Mouse (Mus musculus) midbrain, embryonic 15.5 days (tissue): ENCODE data around the gene Vgll4. TPM values are rescaled to one million over a fixed set of nuclear protein-coding genes. Genes with fewer than 3 reads are reported as not detected.
A peak's percentile ranks its signal among the peaks of the same experiment; 100 is the strongest.

Source experiments
- ATAC-seq: fragments of 200-750 bp; cut with Nextera tagmentation; replicated peaks from 2 replicates; pipeline ENCODE4 v1.8.0; 2017; ENCODE audit warnings: moderate TSS enrichment
- H3K27ac ChIP-seq: fragments of 300-500 bp; sonication (generic); 2 replicates; pipeline ENCODE4 v1.5.1; 2015; ENCODE audit warnings: mild to moderate bottlenecking, inconsistent platforms
- H3K27me3 ChIP-seq: fragments of 300-500 bp; sonication (generic); replicated peaks from 2 replicates; pipeline ENCODE4 v1.6.1; 2015; ENCODE audit warnings: inconsistent platforms
- H3K36me3 ChIP-seq: fragments of 300-500 bp; sonication (generic); replicated peaks from 2 replicates; pipeline ENCODE4 v1.6.1; 2015; ENCODE audit warnings: inconsistent platforms
- H3K4me1 ChIP-seq: fragments of 300-500 bp; sonication (generic); 2 replicates; pipeline ENCODE4 v1.6.1; 2015; ENCODE audit warnings: inconsistent platforms
- H3K4me2 ChIP-seq: fragments of 300-500 bp; sonication (generic); 2 replicates; pipeline ENCODE4 v1.6.1; 2015; ENCODE audit warnings: inconsistent platforms, mild to moderate bottlenecking, moderate library complexity
- H3K4me3 ChIP-seq: fragments of 300-500 bp; sonication (generic); 2 replicates; pipeline ENCODE4 v1.5.1; 2015; ENCODE audit warnings: mild to moderate bottlenecking, inconsistent platforms
- H3K9ac ChIP-seq: fragments of 300-500 bp; sonication (generic); 2 replicates; pipeline ENCODE4 v1.6.1; 2015; ENCODE audit warnings: mild to moderate bottlenecking, inconsistent platforms
- H3K9me3 ChIP-seq: fragments of 300-500 bp; sonication (generic); 2 replicates; pipeline ENCODE4 v1.6.1; 2016; ENCODE audit warnings: inconsistent platforms
- WGBS: fragments of 180-500 bp; shearing (Covaris S2); methylation state at CpG from one replicate; pipeline ENCODE4 v1.1.7; 2015; ENCODE audit warnings: mixed read lengths; 5-methylcytosine and 5-hydroxymethylcytosine counted together
- polyA plus RNA-seq: library from polyadenylated mRNA; unstranded; fragments of >200 nt; fragmentation: Nextera tagmentation; extraction: Ambion mirVana; gene quantifications from 2 replicates; pipeline ENCODE4 v1.2.1, GENCODE M21; 2015

The Vgll4 gene
- polyA plus RNA-seq, 1 experiment from 2014 or later = 47.3 TPM

DNA sequence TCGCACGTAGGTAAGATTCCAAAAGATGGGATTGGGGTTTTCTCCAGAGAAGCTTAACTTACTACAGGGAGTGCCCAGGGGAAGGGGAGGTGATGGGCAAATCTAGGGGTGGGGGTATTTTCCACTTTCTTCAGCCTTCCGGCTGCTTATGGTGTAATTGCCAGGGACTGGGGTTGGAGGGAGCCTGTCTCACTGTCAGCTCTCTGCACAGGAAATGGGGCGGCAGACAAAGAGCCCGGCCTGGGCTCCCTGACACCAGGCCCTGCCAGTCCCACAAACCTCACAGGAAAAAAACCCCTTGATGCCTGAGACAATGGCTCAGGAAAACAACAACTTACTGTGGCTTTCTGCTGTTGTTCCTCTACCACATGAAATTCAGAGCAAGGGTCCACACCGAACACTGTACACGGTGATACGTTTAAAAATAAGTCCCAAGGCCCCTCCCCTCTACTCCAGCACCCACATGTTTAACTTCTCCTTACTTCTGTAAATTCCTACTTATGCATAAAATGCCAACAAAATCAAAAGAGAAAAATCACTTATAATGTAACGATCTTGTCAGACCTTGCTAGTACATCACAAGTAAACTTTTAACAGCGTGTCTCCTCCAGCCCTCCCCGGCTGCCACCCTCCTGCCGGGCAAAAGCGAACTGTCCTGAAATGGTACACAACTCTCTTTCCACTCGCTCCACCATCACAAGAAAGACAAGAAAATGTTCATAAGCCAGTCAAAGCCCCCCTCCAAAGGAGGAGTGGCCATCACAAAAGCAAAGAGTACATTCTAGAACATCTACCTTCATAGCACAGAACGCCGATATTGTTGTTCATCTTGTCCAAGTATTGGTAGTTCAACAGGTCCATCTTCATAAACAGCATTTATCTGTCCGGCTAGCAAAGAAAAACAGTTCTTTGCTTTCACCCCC lies 49.0 kb downstream of the Vgll4 start:
- Histone ChIP-seq H3K4me1 (peaks cover 59% of the 10 kb centered on the region), H3K9me3 (no peaks in the 10 kb centered on the region)

DNA sequence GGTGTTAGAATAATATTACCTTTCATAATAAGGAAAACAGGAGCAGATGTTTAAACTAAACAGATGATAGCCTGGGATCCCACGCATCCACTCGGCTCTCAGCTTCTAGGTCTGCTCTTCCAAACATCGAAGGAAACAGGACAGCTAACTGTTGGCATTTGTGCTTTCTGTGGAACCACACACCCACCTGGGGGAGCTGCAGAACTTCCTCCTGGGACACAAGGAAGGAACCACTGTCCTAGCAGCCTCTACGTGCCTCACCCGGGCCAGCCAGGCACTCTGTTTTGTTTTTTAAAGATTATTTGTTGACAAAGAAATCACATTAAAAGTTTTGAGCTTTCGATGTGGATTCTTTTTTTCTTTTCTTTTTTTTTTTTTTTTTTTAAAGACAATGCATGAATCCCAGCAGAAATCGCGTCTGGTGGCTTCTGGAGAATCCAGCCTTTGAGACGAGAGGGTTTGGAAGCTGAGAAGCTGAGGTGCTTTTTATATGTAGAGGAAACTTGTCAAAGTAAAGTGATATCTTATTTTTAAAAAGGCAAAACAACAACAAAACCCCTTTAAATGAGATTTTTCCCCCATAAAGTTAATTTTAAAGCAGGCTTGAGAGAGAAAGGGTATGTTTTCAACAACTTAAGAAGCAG lies 50.0 kb downstream of the Vgll4 start:
- H3K4me1 ChIP-seq = peaks cover 65% of the 10 kb centered on the region
- WGBS = 22% methylated on average over 9 of the region's 9 CpGs

More for the DNA sequence above, 49.0 kb downstream of the Vgll4 start:
- Histone ChIP-seq H3K27me3 (no peaks in the 10 kb centered on the region), H3K36me3 (no peaks in the 10 kb centered on the region), H3K4me2 (peak overlapping the region; percentile 61), H3K9ac (peak overlapping the region; percentile 49), H3K4me3 (peak overlapping the region; percentile 45), H3K27ac (peak overlapping the region; percentile 69)
- WGBS = 3% methylated on average over 17 of the region's 17 CpGs
- ATAC-seq = no peak

DNA sequence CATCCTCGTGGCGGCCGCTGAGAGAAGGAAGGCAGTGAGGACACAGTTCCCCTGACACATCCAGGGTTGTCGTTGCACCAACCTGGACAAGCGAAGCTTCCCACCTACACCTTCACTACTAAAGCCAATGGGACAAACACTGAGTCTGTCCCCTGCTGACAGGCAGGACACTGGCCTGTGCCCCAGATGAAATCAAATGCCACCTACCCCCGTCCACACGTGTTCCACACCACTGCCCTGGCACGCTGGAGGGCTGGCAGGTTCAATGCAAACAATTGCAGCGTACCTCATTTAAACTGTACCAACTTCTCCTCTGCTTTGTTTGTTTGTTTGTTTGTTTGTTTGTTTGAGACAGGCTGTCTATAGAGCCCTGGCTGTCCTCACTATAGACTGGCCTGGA lies 50.8 kb downstream of the Vgll4 start:
- Histone ChIP-seq H3K27ac (no peak overlapping the region), H3K4me3 (peak overlapping the region; percentile 45), H3K27me3 (no peaks in the 10 kb centered on the region), H3K36me3 (no peaks in the 10 kb centered on the region), H3K9ac (0 out of 2 replicates have a peak overlapping the region, but pooled peaks have one; percentile 0), H3K4me2 (peak overlapping the region; percentile 61), H3K9me3 (no peaks in the 10 kb centered on the region), H3K4me1 (peaks cover 73% of the 10 kb centered on the region)
- 80% methylated on average over 9 of the region's 9 CpGs for WGBS
- no peak for ATAC-seq

More for the DNA sequence above, 50.0 kb downstream of the Vgll4 start:
- no peaks in the 10 kb centered on the region for H3K9me3 ChIP-seq
- H3K27me3 ChIP-seq = no peaks in the 10 kb centered on the region
- H3K36me3 ChIP-seq = no peaks in the 10 kb centered on the region
- H3K27ac ChIP-seq = peak overlapping the region; percentile 69
- H3K4me2 ChIP-seq = peak overlapping the region; percentile 61
- H3K9ac ChIP-seq = peak overlapping the region; percentile 49
- no peak for ATAC-seq
- peak overlapping the region; percentile 45 for H3K4me3 ChIP-seq

DNA sequence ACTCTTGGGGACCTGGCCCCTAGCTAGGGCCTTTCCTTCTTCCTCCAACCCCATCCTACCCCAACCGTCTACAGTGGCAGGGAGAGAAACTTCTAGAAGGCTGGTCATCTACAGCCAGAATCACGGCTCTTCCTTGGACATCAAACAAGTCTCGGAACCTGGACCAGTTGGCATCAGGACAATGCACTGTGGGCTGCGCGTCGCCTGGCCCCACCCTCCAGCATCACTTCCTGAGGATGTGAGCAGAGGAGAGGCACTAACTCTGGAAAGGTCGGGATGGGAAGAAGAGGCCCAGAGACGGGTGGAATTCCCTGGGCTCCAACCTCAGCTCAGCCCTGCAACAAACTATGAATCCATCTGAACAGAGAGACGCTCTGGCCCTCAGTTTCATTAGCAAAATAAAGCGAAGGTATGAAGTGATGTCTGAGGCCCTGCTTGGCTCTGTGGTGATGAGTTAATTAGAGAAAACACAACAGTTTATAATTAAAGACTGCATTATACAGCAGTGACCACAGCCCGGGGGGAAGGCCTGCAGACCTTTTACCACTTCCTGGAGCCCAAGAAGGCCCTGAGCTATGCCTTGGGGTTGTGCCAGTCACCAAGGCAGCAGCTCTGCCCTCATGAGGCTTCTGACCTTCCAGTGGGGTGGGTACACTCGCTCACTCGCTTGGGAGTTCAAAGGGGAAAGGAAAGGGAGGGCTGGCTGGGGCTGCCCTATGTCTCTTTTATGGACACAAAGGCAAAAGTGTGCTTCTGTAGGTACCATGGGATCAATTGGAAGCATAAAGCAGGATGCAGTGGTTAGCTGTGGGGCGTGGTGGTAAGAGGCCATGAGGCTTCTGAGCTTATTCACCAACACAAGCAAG lies 51.8 kb downstream of the Vgll4 start:
- Histone ChIP-seq H3K4me2 (peak overlapping the region; percentile 61), H3K27me3 (no peaks in the 10 kb centered on the region), H3K27ac (no peak overlapping the region), H3K36me3 (no peaks in the 10 kb centered on the region), H3K9ac (no peak overlapping the region), H3K9me3 (no peaks in the 10 kb centered on the region), H3K4me1 (peaks cover 83% of the 10 kb centered on the region), H3K4me3 (0 out of 2 replicates have a peak overlapping the region, but pooled peaks have one; percentile 45)
- WGBS = 66% methylated on average over 14 of the region's 14 CpGs
- no peak for ATAC-seq

DNA sequence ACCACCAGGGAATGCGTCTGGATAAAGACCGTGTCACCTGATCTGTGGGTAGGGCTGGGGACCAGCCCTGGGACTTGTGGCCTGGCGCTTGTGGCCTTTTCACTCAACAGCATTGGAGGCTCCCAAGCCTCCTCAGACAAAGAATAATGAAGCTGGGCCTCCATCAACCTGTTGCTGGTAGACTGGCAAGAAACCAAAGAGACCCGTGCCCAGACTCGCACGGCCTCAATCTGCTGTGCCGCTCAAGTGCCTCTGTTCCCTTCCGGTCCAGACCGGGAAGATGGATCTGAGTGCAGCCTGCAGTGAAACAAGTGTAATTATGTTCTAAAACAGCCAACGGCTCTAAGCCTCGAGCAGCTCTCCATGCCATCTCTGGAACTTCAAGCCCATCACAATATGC lies 52.7 kb downstream of the Vgll4 start:
- Histone ChIP-seq H3K9me3 (no peaks in the 10 kb centered on the region), H3K27ac (0 out of 2 replicates have a peak overlapping the region, but pooled peaks have one; percentile 32), H3K4me1 (peaks cover 85% of the 10 kb centered on the region), H3K27me3 (no peaks in the 10 kb centered on the region), H3K4me3 (no peak overlapping the region), H3K9ac (no peak overlapping the region), H3K36me3 (no peaks in the 10 kb centered on the region), H3K4me2 (peak overlapping the region; percentile 61)
- ATAC-seq = no peak
- 39% methylated on average over 11 of the region's 11 CpGs for WGBS

DNA sequence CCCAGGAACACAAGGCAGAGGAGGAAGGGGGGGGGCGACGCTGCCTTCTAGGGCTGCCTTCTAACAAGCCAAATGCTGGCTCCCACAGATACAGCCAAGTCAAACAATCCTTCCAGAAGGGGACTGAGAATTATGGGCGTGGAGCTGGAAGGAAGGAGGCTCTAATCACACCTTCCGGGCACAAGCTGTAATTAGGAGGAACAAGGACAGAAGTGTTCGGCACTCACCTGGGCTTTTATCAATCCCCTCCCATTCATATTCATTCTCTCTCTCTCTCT lies 53.1 kb downstream of the Vgll4 start:
- Histone ChIP-seq H3K4me3 (peak overlapping the region; percentile 14; the same call in 1 of the 2 replicates), H3K36me3 (no peaks in the 10 kb centered on the region), H3K4me1 (peaks cover 87% of the 10 kb centered on the region), H3K9me3 (no peaks in the 10 kb centered on the region), H3K9ac (no peak overlapping the region), H3K27me3 (no peaks in the 10 kb centered on the region), H3K4me2 (peak overlapping the region; percentile 61), H3K27ac (0 out of 2 replicates have a peak overlapping the region, but pooled peaks have one; percentile 32)
- no peak for ATAC-seq
- 11% methylated on average over 5 of the region's 5 CpGs for WGBS

DNA sequence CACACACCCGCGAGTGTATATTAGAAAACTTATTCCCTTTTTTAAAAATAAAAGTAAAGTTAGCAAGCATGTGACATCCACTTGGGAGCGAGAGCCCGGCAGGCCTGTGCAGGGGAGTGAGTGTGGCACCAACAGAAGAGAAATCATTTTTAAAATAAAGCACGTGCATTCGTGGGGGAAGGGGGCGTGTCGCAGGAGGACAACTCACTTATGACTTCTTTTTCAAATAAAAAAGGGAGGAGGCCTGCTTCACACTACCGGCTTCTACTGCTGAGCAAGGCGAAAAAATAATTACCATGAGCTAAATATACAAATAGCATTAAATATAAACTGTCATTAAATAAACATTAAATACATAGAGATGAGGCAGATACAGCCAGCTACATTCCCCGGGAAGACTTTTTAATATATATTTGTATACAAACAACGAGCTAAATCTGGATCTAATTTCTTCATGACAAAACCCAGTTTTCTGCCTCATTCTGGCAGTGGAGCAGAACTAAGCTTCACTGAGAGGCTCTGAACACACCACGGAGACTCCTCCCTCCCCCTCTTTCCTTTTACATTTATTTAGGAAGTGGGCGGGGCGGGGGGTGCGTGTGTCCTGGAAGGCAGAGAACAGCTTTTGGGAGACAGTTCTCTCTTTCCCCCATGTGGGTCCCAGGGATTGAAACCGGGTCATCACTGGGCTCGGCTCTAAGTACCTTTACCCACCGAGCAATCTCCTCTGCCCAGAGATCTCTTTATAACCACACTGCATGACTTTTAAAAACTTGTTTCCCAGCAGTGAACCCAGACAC lies 53.7 kb downstream of the Vgll4 start:
- peak overlapping the region; percentile 61 for H3K4me2 ChIP-seq
- H3K27me3 ChIP-seq = no peaks in the 10 kb centered on the region
- WGBS = 17% methylated on average over 19 of the region's 19 CpGs
- peaks cover 87% of the 10 kb centered on the region for H3K4me1 ChIP-seq
- no peak overlapping the region for H3K9ac ChIP-seq
- 0 out of 2 replicates have a peak overlapping the region, but pooled peaks have one; percentile 32 for H3K27ac ChIP-seq
- H3K4me3 ChIP-seq = peak overlapping the region; percentile 14; the same call in 1 of the 2 replicates
- ATAC-seq = no peak
- no peaks in the 10 kb centered on the region for H3K9me3 ChIP-seq
- H3K36me3 ChIP-seq = no peaks in the 10 kb centered on the region

DNA sequence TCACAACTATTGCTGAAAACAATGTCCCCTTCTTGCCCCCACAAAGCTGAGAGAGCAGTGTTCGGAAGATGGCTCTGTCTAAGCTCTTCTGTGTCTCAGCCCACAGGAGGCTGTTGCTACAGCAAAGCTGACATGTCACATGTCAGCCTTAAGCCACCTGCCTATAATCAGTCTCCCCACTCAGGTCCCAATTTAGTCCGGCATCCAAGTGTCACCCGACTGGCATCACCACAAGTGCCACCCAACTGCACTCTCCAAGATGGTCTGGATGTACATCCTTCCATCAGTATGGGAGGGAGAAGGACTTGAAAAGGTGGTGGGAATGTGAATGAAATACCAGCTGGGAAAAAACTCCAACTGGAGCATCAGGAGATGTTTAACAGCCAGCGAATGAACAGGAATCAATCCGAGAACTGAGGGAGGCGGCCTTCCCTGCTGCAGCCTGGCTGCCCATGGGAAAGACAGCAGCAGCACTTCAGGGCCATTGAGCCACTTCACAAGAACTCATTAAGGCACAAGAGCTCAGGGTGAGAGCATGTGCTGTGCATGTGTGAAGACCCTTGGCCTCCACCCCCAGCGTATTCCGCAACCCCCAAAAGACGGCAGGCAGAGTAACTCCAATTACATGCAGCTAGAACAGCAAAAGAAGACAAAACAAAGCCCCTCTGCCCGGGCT lies 55.6 kb downstream of the Vgll4 start:
- H3K4me2 ChIP-seq = peak overlapping the region; percentile 3; the same call in 1 of the 2 replicates
- no peak overlapping the region for H3K9ac ChIP-seq
- WGBS = 26% methylated on average over 10 of the region's 10 CpGs
- peak overlapping the region; percentile 71 for H3K27ac ChIP-seq
- H3K27me3 ChIP-seq = no peaks in the 10 kb centered on the region
- H3K9me3 ChIP-seq = no peaks in the 10 kb centered on the region
- H3K36me3 ChIP-seq = no peaks in the 10 kb centered on the region
- ATAC-seq = no peak
- no peak overlapping the region for H3K4me3 ChIP-seq
- H3K4me1 ChIP-seq = peaks cover 70% of the 10 kb centered on the region

DNA sequence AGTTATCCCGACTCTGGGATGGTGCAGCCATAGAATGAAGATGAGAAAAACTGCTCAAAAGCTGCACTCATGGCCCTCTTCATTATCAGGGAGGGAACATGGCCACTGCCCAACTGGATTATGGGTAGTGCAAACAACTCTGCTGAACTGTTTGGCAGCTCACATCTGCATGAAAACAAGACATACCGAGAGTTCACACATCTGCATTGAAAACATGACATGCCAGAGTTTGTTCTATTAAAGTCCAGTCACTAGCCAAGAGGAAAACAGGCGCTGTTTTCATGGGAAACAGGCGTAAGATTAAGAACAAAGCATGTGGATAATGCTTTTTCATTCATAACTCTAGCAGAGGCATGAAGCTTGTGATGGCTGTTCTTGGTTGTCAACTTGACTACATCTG lies 56.7 kb downstream of the Vgll4 start:
- H3K9me3 ChIP-seq = no peaks in the 10 kb centered on the region
- no peaks in the 10 kb centered on the region for H3K27me3 ChIP-seq
- 41% methylated on average over 4 of the region's 4 CpGs for WGBS
- H3K36me3 ChIP-seq = no peaks in the 10 kb centered on the region
- H3K27ac ChIP-seq = no peak overlapping the region
- no peak overlapping the region for H3K9ac ChIP-seq
- H3K4me2 ChIP-seq = no peak overlapping the region
- no peak for ATAC-seq
- H3K4me3 ChIP-seq = no peak overlapping the region
- peaks cover 60% of the 10 kb centered on the region for H3K4me1 ChIP-seq

DNA sequence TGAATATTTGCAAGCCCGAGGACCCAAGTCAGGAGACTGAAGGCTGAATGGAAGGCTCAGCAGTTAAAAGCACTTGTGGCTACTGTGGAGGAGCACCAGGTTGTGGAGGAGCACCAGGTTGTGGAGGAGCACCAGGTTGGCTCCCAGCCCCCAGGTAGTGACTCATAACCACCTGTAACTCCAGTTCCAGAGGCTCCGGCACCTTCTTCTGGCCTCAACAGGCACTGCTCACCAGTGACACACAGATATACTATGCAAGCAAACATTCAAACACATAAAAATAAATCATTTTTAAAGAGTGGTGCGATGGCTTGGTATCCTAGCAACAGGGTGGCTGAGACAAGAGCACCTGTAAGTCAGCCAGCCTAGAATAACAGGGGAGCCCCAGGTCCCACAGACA lies 58.3 kb downstream of the Vgll4 start:
- no peak for ATAC-seq
- H3K9me3 ChIP-seq = no peaks in the 10 kb centered on the region
- WGBS = 85% methylated on average over 3 of the region's 3 CpGs
- no peak overlapping the region for H3K9ac ChIP-seq
- H3K36me3 ChIP-seq = no peaks in the 10 kb centered on the region
- H3K4me1 ChIP-seq = peaks cover 53% of the 10 kb centered on the region
- H3K27me3 ChIP-seq = no peaks in the 10 kb centered on the region
- no peak overlapping the region for H3K4me3 ChIP-seq
- no peak overlapping the region for H3K27ac ChIP-seq
- H3K4me2 ChIP-seq = no peak overlapping the region

DNA sequence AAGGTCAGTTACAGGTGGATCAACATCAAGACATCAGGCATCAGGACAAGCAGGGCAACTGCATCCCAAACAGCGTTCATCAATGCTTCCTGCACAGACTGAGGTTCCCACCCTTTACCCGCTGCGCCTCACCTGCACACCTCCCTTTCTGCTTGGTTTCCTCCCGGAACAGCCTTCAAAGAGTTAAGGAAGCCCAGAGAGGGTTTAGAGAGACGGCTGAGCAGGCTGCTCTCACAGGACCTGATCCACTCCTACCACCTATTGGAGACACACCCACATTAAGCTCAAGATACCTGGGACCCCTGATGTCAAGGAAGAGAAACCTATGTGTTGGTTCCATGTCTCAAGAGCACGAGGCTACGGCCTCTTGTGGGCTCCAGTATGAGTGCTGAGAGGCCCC lies 60.0 kb downstream of the Vgll4 start:
- H3K36me3 ChIP-seq = no peaks in the 10 kb centered on the region
- H3K9me3 ChIP-seq = no peaks in the 10 kb centered on the region
- no peaks in the 10 kb centered on the region for H3K27me3 ChIP-seq
- H3K27ac ChIP-seq = no peak overlapping the region
- no peak overlapping the region for H3K4me3 ChIP-seq
- ATAC-seq = no peak
- H3K9ac ChIP-seq = no peak overlapping the region
- H3K4me2 ChIP-seq = no peak overlapping the region
- 90% methylated on average over 7 of the region's 7 CpGs for WGBS
- H3K4me1 ChIP-seq = peaks cover 53% of the 10 kb centered on the region
